Mouse (Mus musculus) c-Kit-positive CD71-positive TER-119-positive erythroid progenitor cells, embryonic 14.5 days (primary cell): ENCODE results near the gene Slc35e4.
A peak's percentile ranks its signal among the peaks of the same experiment; 100 is the strongest.
"Not testable (repeated sequence)": the region's sequence is repeated elsewhere in the genome, so short reads cannot be mapped to it uniquely, and the experiment has no call there.

Experiments
- DNase-seq: peaks from one replicate; pipeline ENCODE4 v3.0.0-alpha.2; 2013; ENCODE audit warnings: low spot score

Gene Slc35e4

GRCm38 (mm10) chr11:3914109-3914840 is at the start of gene Slc35e4:
Slc35e4 (minus strand) TSS chr11:3914664.
- DNase-seq: peak; percentile 62

GRCm38 (mm10) chr11:3963610-3964415 is 49.3 kb upstream of the Slc35e4 start, which contains the start of gene Pes1:
Pes1 (plus strand) TSS chr11:3963975.
- DNase-seq: peak; percentile 86

- DNase-seq: no peak
Observed at GRCm38 (mm10) chr11:3963155-3963554, 48.7 kb upstream of the Slc35e4 start.

GRCm38 (mm10) chr11:3961761-3962160 is 47.3 kb upstream of the Slc35e4 start:
- DNase-seq: no peak

GRCm38 (mm10) chr11:3960901-3961300 is 46.4 kb upstream of the Slc35e4 start:
- DNase-seq: no peak

- DNase-seq: not testable (repeated sequence)
Observed at GRCm38 (mm10) chr11:3955371-3955770, 40.9 kb upstream of the Slc35e4 start.

- DNase-seq: not testable (repeated sequence)
Observed at GRCm38 (mm10) chr11:3954876-3955275, 40.4 kb upstream of the Slc35e4 start.

- no peak for DNase-seq
Observed at GRCm38 (mm10) chr11:3946386-3946785, 31.9 kb upstream of the Slc35e4 start.

- no peak for DNase-seq
Observed at GRCm38 (mm10) chr11:3941371-3941770, 26.9 kb upstream of the Slc35e4 start.

GRCm38 (mm10) chr11:3937321-3937874 is 22.9 kb upstream of the Slc35e4 start:
- DNase-seq: no peak

- DNase-seq: no peak
Observed at GRCm38 (mm10) chr11:3936318-3936717, 21.9 kb upstream of the Slc35e4 start.

- no peak for DNase-seq
Observed at GRCm38 (mm10) chr11:3935135-3935534, 20.7 kb upstream of the Slc35e4 start.

GRCm38 (mm10) chr11:3933756-3934285 is 19.4 kb upstream of the Slc35e4 start:
- no peak for DNase-seq

GRCm38 (mm10) chr11:3931511-3932211 is 17.2 kb upstream of the Slc35e4 start, which contains the start of gene Tcn2:
Tcn2 (minus strand) TSS chr11:3932159.
- peak; percentile 51 for DNase-seq

- DNase-seq: no peak
Observed at GRCm38 (mm10) chr11:3930931-3931330, 16.5 kb upstream of the Slc35e4 start.

- no peak for DNase-seq
Observed at GRCm38 (mm10) chr11:3930019-3930418, 15.6 kb upstream of the Slc35e4 start.

- no peak for DNase-seq
Observed at GRCm38 (mm10) chr11:3925916-3926315, 11.5 kb upstream of the Slc35e4 start.

- DNase-seq: no peak
Observed at GRCm38 (mm10) chr11:3922731-3923130, 8.3 kb upstream of the Slc35e4 start.

- DNase-seq: no peak
Observed at GRCm38 (mm10) chr11:3922115-3922514, 7.7 kb upstream of the Slc35e4 start.

GRCm38 (mm10) chr11:3921281-3921850 is 6.9 kb upstream of the Slc35e4 start:
- peak; percentile 42 for DNase-seq

GRCm38 (mm10) chr11:3920476-3920875 is 6.0 kb upstream of the Slc35e4 start:
- no peak for DNase-seq
